Mouse (Mus musculus) heart, postnatal 36 days (tissue): ENCODE measurements around the gene Apcs. TPM values are rescaled to one million over a fixed set of nuclear protein-coding genes. Genes with fewer than 3 reads are reported as not detected.

Source experiments
- DNase-seq, 2 experiments: peaks; one replicate each; pipeline ENCODE4 v3.0.0; 2021 to 2022
- intact Hi-C: fragments of 180-260 bp; cut with DNase I; formaldehyde crosslinking; loops from one replicate; pipeline ENCODE4 v1.15.1; 2025
- total RNA-seq, 2 experiments: library from RNA; stranded (reverse); gene quantifications; 2 replicates each; pipeline ENCODE4 v1.2.3; 2021

Gene Apcs
- not detected for total RNA-seq

GRCm38 (mm10) chr1:172894777-172895357, at the start of gene Apcs:
Apcs (minus strand) TSS chr1:172895041.
- DNase-seq: no peak
- intact Hi-C loops: no loop called here

- intact Hi-C loops: no loop called here
- no peak for DNase-seq
Measured at GRCm38 (mm10) chr1:172932197-172932596, 37.4 kb upstream of the Apcs start.

GRCm38 (mm10) chr1:172918450-172918849, 23.6 kb upstream of the Apcs start:
- intact Hi-C loops: no loop called here

GRCm38 (mm10) chr1:172917115-172917514, 22.3 kb upstream of the Apcs start:
- no peak for DNase-seq
- intact Hi-C loops: no loop called here

More at GRCm38 (mm10) chr1:172918450-172918849, 23.6 kb upstream of the Apcs start:
- DNase-seq: no peak

GRCm38 (mm10) chr1:172903313-172903712, 8.5 kb upstream of the Apcs start:
- intact Hi-C loops: no loop called here
- DNase-seq: no peak

- DNase-seq: no peak
- intact Hi-C loops: no loop called here
Measured at GRCm38 (mm10) chr1:172895435-172895834, 594 bp upstream of the Apcs start.

GRCm38 (mm10) chr1:172876675-172877074, 18.2 kb downstream of the Apcs start:
- intact Hi-C loops: no loop called here
- no peak for DNase-seq

GRCm38 (mm10) chr1:172875265-172875664, 19.6 kb downstream of the Apcs start:
- intact Hi-C loops: no loop called here
- DNase-seq: no peak

GRCm38 (mm10) chr1:172848171-172848570, 46.7 kb downstream of the Apcs start:
- intact Hi-C loops: no loop called here
- no peak for DNase-seq

GRCm38 (mm10) chr1:172847044-172847761, 47.6 kb downstream of the Apcs start:
- no peak for DNase-seq
- intact Hi-C loops: no loop called here

Other genes with a start within 250 kb of the Apcs start
- not detected for gene Crp, start 197.0 kb downstream of the Apcs start, total RNA-seq
- gene Olfr16, start 55.4 kb upstream of the Apcs start, total RNA-seq: not detected
- not detected for gene Olfr1408, start 242.3 kb upstream of the Apcs start, total RNA-seq